Mouse (Mus musculus): Measurements from ENCODE around the gene Vps41. TPM values are rescaled to one million over a fixed set of nuclear protein-coding genes. Genes with fewer than 3 reads are reported as not detected.

Gene Vps41
- polyA plus RNA-seq, 1 experiment from 2014 or later, result 91.3 TPM

DNA sequence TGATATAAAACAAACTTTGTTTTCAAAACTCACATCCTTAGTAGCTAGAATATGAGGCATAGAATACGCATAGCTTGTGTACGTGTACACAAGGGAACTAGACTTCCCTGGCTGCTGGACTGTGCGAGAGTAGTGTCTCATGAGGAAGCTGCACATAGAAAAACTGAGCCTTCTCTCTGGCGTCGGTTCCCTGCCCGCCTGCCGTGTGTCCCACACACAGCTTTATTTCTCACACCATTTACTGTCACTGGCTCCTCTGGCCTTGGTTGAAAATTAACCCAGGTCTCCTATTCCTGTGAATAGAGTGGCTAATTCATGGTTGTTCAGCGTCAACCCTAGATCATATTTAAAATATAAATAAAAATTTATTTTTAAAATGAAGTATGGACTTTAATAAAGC, 135.6 kb downstream of the Vps41 start:
- H3K9ac ChIP-seq (replicated peaks; ENCODE audit: low read length), result no peak overlapping the region
- H3K4me1 ChIP-seq (ENCODE audit: control insufficient read depth, insufficient read depth, low read length), result no peaks in the 10 kb centered on the region
- 92% methylated on average over 8 of the region's 8 CpGs for WGBS
- H3K4me3 ChIP-seq (ENCODE audit: low read depth, low read length), result no peak overlapping the region
- no peaks in the 10 kb centered on the region for H3K27me3 ChIP-seq (ENCODE audit: control insufficient read depth, insufficient read depth, low read length)
- H3K4me2 ChIP-seq (ENCODE audit: low read depth, low read length), result no peak overlapping the region
- DNase-seq (ENCODE audit: low spot score) (no peak), ATAC-seq (replicated peaks; ENCODE audit: insufficient number of reproducible peaks, low FRiP score, low TSS enrichment, low read depth) (no peak)
- no peak overlapping the region for H3K27ac ChIP-seq (replicated peaks; ENCODE audit: low read depth, low read length)
- no peaks in the 10 kb centered on the region for H3K9me3 ChIP-seq (replicated peaks; ENCODE audit: control insufficient read depth, low read length)
- no peaks in the 10 kb centered on the region for H3K36me3 ChIP-seq (replicated peaks; ENCODE audit: control insufficient read depth, insufficient read depth, low read depth, low read length)

DNA sequence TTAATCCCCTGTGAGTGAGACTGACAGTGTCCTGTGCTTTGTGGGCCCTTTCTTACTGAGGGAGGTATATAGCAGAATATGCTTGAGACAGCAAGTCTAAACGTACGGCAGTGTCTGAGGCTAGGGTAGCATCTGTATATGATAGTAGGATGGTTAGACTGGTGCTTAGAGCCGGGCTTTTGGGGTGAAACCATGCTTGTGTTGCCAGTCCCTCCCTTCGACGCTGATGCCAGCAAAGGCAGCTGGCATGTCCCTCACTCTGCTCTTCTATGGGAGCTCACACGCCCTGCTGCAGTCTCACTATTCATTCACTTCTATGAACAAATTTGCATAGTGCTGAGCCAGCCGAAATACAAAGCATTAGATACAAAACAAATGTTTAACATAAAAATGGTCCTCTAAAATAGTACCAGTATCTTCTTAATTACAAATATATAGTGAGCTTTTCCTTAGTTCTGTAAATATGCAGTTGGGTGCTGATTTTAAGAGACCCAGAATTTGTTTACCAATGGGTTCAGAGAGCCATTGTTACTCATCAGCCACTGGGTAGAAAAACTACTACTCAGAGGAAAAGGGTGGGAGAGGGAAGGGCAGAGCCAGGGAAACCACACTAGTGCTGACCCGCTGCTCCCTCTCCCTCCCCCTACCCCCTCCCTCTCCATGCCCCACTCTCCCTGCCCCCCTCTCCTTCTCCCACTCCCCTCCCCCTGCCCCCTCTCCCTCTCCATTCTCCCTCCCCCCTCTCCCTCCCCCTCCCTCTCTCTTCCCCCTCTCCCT, 139.1 kb downstream of the Vps41 start:
- H3K4me3 ChIP-seq (ENCODE audit: low read depth, low read length), result no peak overlapping the region
- no peak overlapping the region for H3K4me2 ChIP-seq (ENCODE audit: low read depth, low read length)
- H3K9ac ChIP-seq (replicated peaks; ENCODE audit: low read length), result no peak overlapping the region
- H3K27me3 ChIP-seq (ENCODE audit: control insufficient read depth, insufficient read depth, low read length), result no peaks in the 10 kb centered on the region
- no peaks in the 10 kb centered on the region for H3K4me1 ChIP-seq (ENCODE audit: control insufficient read depth, insufficient read depth, low read length)
- no peak overlapping the region for H3K27ac ChIP-seq (replicated peaks; ENCODE audit: low read depth, low read length)
- no peaks in the 10 kb centered on the region for H3K9me3 ChIP-seq (replicated peaks; ENCODE audit: control insufficient read depth, low read length)
- ATAC-seq (replicated peaks; ENCODE audit: insufficient number of reproducible peaks, low FRiP score, low TSS enrichment, low read depth) (no peak), DNase-seq (ENCODE audit: low spot score) (no peak)
- H3K36me3 ChIP-seq (replicated peaks; ENCODE audit: control insufficient read depth, insufficient read depth, low read depth, low read length), result no peaks in the 10 kb centered on the region
- 77% methylated on average over 8 of the region's 8 CpGs for WGBS

DNA sequence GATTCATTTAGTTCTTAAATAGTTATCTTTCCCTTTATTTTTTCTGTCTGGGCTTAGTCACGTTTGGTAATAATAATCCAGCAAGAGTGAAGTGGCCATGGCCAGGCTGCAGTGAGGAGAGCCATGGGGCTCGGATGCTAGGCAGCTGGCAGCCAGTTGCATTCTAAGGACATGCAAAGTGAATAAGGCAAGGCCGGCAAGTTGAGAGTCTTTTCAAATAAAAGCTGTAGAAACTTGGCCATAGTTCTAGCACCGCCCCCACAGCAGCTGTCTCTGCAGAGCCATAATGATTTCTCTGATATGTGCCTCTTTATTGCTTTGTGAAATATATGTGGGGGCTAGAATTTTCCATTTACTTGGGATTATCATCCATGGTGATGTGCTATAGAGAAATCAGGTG, 141.1 kb downstream of the Vps41 start:
- ATAC-seq (replicated peaks; ENCODE audit: insufficient number of reproducible peaks, low FRiP score, low TSS enrichment, low read depth) (no peak), DNase-seq (ENCODE audit: low spot score) (no peak)
- no peak overlapping the region for H3K4me3 ChIP-seq (ENCODE audit: low read depth, low read length)
- H3K9me3 ChIP-seq (replicated peaks; ENCODE audit: control insufficient read depth, low read length), result no peaks in the 10 kb centered on the region
- no peaks in the 10 kb centered on the region for H3K27me3 ChIP-seq (ENCODE audit: control insufficient read depth, insufficient read depth, low read length)
- 85% methylated on average over 4 of the region's 4 CpGs for WGBS
- H3K4me2 ChIP-seq (ENCODE audit: low read depth, low read length), result no peak overlapping the region
- H3K4me1 ChIP-seq (ENCODE audit: control insufficient read depth, insufficient read depth, low read length), result no peaks in the 10 kb centered on the region
- no peaks in the 10 kb centered on the region for H3K36me3 ChIP-seq (replicated peaks; ENCODE audit: control insufficient read depth, insufficient read depth, low read depth, low read length)
- no peak overlapping the region for H3K27ac ChIP-seq (replicated peaks; ENCODE audit: low read depth, low read length)
- H3K9ac ChIP-seq (replicated peaks; ENCODE audit: low read length), result no peak overlapping the region

DNA sequence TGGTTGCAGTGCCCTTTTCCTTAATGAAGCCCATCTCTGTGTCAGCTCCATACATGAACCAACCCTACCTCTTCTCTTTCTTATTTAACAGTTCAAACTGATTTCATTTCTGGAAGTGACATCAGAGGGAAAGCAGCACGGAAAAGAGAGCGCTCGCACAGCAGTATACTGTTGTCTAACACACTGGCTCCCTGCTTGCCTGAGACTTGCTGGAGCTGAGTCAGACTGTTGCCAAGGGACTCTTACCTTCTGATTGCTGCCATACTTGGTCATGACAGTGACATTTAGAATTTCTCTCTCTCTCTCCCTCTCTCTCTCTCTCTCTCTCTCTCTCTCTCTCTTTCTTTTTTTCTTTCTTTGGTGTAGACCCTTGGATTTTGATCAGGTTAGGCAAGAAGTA, 142.3 kb downstream of the Vps41 start:
- Histone ChIP-seq H3K27me3 (ENCODE audit: control insufficient read depth, insufficient read depth, low read length) (no peaks in the 10 kb centered on the region), H3K36me3 (replicated peaks; ENCODE audit: control insufficient read depth, insufficient read depth, low read depth, low read length) (no peaks in the 10 kb centered on the region), H3K9me3 (replicated peaks; ENCODE audit: control insufficient read depth, low read length) (no peaks in the 10 kb centered on the region), H3K4me1 (ENCODE audit: control insufficient read depth, insufficient read depth, low read length) (no peaks in the 10 kb centered on the region), H3K4me3 (ENCODE audit: low read depth, low read length) (no peak overlapping the region), H3K27ac (replicated peaks; ENCODE audit: low read depth, low read length) (no peak overlapping the region), H3K9ac (replicated peaks; ENCODE audit: low read length) (no peak overlapping the region), H3K4me2 (ENCODE audit: low read depth, low read length) (no peak overlapping the region)
- WGBS, result 92% methylated on average over 3 of the region's 3 CpGs
- DNase-seq (ENCODE audit: low spot score) (no peak), ATAC-seq (replicated peaks; ENCODE audit: insufficient number of reproducible peaks, low FRiP score, low TSS enrichment, low read depth) (no peak)

DNA sequence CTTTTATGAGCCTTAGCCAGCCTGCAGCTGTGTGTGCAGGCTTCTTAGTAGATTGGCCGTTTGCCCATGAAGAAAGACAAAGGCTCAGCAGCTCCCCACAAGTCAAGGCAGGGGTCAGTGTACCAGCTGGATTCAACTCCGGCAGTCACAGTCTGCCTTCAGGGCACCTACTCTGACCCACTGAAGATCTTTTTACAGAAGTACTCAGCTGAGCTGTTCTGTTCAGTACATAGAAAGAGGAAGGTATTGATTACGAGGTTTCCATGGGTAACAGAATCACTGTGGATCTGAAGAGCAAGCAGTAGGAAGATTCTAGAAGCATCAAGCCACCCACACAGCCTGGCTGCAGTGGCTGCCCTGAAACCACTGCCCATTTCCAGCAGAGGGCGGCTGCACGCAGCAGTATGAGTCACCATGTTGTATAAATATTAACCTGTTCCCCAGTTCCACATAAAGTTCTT, 151.0 kb downstream of the Vps41 start:
- DNase-seq (ENCODE audit: low spot score) (peak; percentile 51), ATAC-seq (replicated peaks; ENCODE audit: insufficient number of reproducible peaks, low FRiP score, low TSS enrichment, low read depth) (peak; percentile 81; the same call in 1 of the 2 replicates)
- Histone ChIP-seq H3K4me2 (ENCODE audit: low read depth, low read length) (no peak overlapping the region), H3K27ac (replicated peaks; ENCODE audit: low read depth, low read length) (no peak overlapping the region), H3K4me1 (ENCODE audit: control insufficient read depth, insufficient read depth, low read length) (no peaks in the 10 kb centered on the region), H3K27me3 (ENCODE audit: control insufficient read depth, insufficient read depth, low read length) (no peaks in the 10 kb centered on the region), H3K9me3 (replicated peaks; ENCODE audit: control insufficient read depth, low read length) (no peaks in the 10 kb centered on the region), H3K4me3 (ENCODE audit: low read depth, low read length) (no peak overlapping the region), H3K9ac (replicated peaks; ENCODE audit: low read length) (no peak overlapping the region), H3K36me3 (replicated peaks; ENCODE audit: control insufficient read depth, insufficient read depth, low read depth, low read length) (no peaks in the 10 kb centered on the region)
- 37% methylated on average over 5 of the region's 5 CpGs for WGBS

DNA sequence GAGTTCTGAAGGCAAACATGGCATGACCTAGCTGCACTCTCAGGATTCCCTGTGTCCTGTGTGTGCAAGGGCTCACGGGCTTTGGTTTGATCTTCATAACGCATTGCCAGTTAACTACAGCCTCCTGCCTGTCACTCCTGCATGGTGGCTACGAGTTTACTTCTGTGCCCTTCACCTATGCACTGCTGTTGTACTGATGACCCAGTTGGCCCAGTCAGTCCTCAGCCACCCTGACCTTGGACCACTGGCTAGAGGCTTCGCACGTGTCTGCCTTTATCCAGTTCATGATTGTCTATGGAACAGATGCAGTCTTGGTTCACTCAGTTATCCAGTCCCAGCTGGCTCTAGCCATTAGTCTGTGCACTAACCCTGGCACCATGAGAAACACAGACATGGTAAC, 151.7 kb downstream of the Vps41 start:
- H3K27me3 ChIP-seq (ENCODE audit: control insufficient read depth, insufficient read depth, low read length), result no peaks in the 10 kb centered on the region
- H3K27ac ChIP-seq (replicated peaks; ENCODE audit: low read depth, low read length), result no peak overlapping the region
- no peaks in the 10 kb centered on the region for H3K36me3 ChIP-seq (replicated peaks; ENCODE audit: control insufficient read depth, insufficient read depth, low read depth, low read length)
- no peak overlapping the region for H3K4me3 ChIP-seq (ENCODE audit: low read depth, low read length)
- no peak overlapping the region for H3K4me2 ChIP-seq (ENCODE audit: low read depth, low read length)
- ATAC-seq (replicated peaks; ENCODE audit: insufficient number of reproducible peaks, low FRiP score, low TSS enrichment, low read depth) (no peak), DNase-seq (ENCODE audit: low spot score) (no peak)
- no peak overlapping the region for H3K9ac ChIP-seq (replicated peaks; ENCODE audit: low read length)
- no peaks in the 10 kb centered on the region for H3K9me3 ChIP-seq (replicated peaks; ENCODE audit: control insufficient read depth, low read length)
- WGBS, result 89% methylated on average over 5 of the region's 5 CpGs
- no peaks in the 10 kb centered on the region for H3K4me1 ChIP-seq (ENCODE audit: control insufficient read depth, insufficient read depth, low read length)

DNA sequence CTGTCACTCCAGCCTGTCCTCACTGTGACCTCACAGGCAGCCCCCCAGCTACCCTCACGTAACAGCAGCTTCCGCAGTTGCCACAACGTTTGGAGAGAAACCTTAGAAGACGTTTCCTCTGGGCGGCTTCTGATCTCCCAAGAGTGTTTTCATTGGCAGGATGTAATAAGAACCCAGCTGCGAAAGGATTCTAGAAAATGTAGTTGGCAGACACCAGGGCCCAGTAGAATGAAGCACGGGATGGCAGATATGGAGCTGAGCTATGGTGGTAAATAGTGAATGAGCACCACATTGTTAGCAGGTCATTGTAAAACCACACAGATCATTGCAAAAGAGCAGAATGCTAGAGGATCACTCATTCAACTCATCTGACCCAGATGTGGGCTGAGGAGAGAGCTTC, 158.2 kb downstream of the Vps41 start:
- no peaks in the 10 kb centered on the region for H3K36me3 ChIP-seq (replicated peaks; ENCODE audit: control insufficient read depth, insufficient read depth, low read depth, low read length)
- H3K9me3 ChIP-seq (replicated peaks; ENCODE audit: control insufficient read depth, low read length), result no peaks in the 10 kb centered on the region
- H3K27ac ChIP-seq (replicated peaks; ENCODE audit: low read depth, low read length), result no peak overlapping the region
- no peak overlapping the region for H3K4me2 ChIP-seq (ENCODE audit: low read depth, low read length)
- H3K4me1 ChIP-seq (ENCODE audit: control insufficient read depth, insufficient read depth, low read length), result no peaks in the 10 kb centered on the region
- 38% methylated on average over 7 of the region's 7 CpGs for WGBS
- ATAC-seq (replicated peaks; ENCODE audit: insufficient number of reproducible peaks, low FRiP score, low TSS enrichment, low read depth) (no peak), DNase-seq (ENCODE audit: low spot score) (peak; percentile 31)
- no peak overlapping the region for H3K4me3 ChIP-seq (ENCODE audit: low read depth, low read length)
- H3K27me3 ChIP-seq (ENCODE audit: control insufficient read depth, insufficient read depth, low read length), result no peaks in the 10 kb centered on the region
- no peak overlapping the region for H3K9ac ChIP-seq (replicated peaks; ENCODE audit: low read length)

DNA sequence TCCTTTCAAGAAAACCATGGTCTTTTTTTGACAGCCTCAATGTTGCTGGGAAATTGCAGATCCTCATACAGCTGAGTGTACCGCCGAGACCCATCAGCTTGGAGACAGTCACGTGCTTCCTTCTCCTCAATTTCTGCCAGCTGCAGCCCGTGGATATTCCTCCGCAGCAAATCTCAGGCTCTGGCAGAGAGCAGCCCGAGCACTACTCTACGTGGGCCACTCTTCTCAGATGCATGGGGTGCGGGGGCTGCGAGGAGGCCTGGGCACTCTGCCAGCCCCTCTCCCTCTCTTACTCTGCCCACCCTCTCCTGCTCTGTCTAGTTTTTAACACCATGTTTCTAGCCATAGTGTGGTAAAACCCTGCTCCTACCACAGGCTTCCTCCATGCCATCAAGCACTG, 175.8 kb downstream of the Vps41 start:
- H3K27me3 ChIP-seq (ENCODE audit: control insufficient read depth, insufficient read depth, low read length), result no peaks in the 10 kb centered on the region
- no peak for ATAC-seq (replicated peaks; ENCODE audit: insufficient number of reproducible peaks, low FRiP score, low TSS enrichment, low read depth)
- no peaks in the 10 kb centered on the region for H3K9me3 ChIP-seq (replicated peaks; ENCODE audit: control insufficient read depth, low read length)
- H3K36me3 ChIP-seq (replicated peaks; ENCODE audit: control insufficient read depth, insufficient read depth, low read depth, low read length), result no peaks in the 10 kb centered on the region
- no peak overlapping the region for H3K4me3 ChIP-seq (ENCODE audit: low read depth, low read length)
- WGBS, result 78% methylated on average over 9 of the region's 9 CpGs
- no peak overlapping the region for H3K4me2 ChIP-seq (ENCODE audit: low read depth, low read length)
- no peak overlapping the region for H3K27ac ChIP-seq (replicated peaks; ENCODE audit: low read depth, low read length)
- no peaks in the 10 kb centered on the region for H3K4me1 ChIP-seq (ENCODE audit: control insufficient read depth, insufficient read depth, low read length)
- no peak overlapping the region for H3K9ac ChIP-seq (replicated peaks; ENCODE audit: low read length)
- DNase-seq (ENCODE audit: low spot score), result no peak

Measured in embryonic facial prominence, embryonic 11.5 days (tissue).